Mouse (Mus musculus) thymus, adult 2 months (tissue): ENCODE results near the gene Ccdc6.

Source experiments
- CTCF ChIP-seq: fragments of 200-500 bp; IDR thresholded peaks from 2 replicates; pipeline ENCODE4 v1.5.1; 2012; ENCODE audit warnings: mild to moderate bottlenecking, control low read depth, low read length, moderate library complexity, borderline replicate concordance; ENCODE audit not compliant: control insufficient read depth, poor library complexity, insufficient read depth; ENCODE audit errors: extremely low read depth
- POLR2A ChIP-seq: fragments of 200-500 bp; IDR thresholded peaks from 2 replicates; pipeline ENCODE4 v1.6.1; 2012; ENCODE audit warnings: mild to moderate bottlenecking, low read length, control low read depth, moderate library complexity; ENCODE audit not compliant: control insufficient read depth, poor library complexity, insufficient read depth; ENCODE audit errors: extremely low read depth

DNA sequence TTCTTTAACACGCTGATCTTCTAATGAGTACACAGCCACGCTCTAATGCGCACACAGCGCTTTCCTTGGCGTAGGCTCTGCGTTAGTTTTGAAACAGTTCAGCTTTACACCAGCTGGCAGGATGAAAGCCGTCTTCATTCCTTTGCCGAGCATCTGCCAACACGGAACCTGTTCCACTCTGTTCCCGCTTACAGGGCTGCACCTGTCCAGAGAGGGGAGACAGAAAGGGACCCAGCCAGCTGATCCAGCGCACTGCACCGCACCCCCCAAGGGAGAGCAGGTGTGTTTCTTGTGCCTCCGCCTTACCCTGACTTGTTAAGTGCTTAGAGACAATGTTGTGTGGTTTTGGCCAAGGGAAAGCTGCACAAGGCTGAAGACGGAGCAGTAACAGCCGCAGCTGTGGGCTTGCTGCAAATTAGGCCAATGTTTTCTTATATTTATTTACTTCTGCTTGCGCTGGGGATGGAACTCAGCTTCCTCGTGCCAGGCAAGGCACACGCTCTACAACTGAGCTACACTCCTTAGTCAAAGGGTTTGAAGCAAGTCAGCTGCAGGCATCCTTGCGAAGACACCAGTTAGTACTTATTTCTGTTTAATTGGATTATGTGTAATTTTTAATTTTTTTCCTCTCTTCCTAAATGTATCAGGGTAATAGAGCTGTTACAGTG lies 36.8 kb upstream of the Ccdc6 start:
- TF ChIP-seq CTCF (no peak), POLR2A (no peak)
